Mouse (Mus musculus) lung, embryonic 16.5 days (tissue): ENCODE measurements around the gene Nek5. TPM values are rescaled to one million over a fixed set of nuclear protein-coding genes. Genes with fewer than 3 reads are reported as not detected.

Experiments used
- ATAC-seq: fragments of 200-750 bp; cut with Nextera tagmentation; 2 replicates; pipeline ENCODE4 v1.8.0; 2017; ENCODE audit warnings: low read depth, mild to moderate bottlenecking, moderate library complexity
- H3K27ac ChIP-seq: fragments of 300-500 bp; sonication (generic); 2 replicates; pipeline ENCODE4 v1.5.1; 2014; ENCODE audit warnings: mild to moderate bottlenecking, control low read depth, low read length
- H3K27me3 ChIP-seq: fragments of 300-500 bp; sonication (generic); 2 replicates; pipeline ENCODE4 v1.6.1; 2014; ENCODE audit warnings: low read depth, low read length, mixed read lengths; ENCODE audit not compliant: control insufficient read depth, insufficient read depth
- H3K36me3 ChIP-seq: fragments of 300-500 bp; sonication (generic); 2 replicates; pipeline ENCODE4 v1.6.1; 2014; ENCODE audit warnings: low read length; ENCODE audit not compliant: control insufficient read depth, insufficient read depth
- H3K4me1 ChIP-seq: fragments of 300-500 bp; sonication (generic); replicated peaks from 2 replicates; pipeline ENCODE4 v1.6.1; 2014; ENCODE audit warnings: low read length, mixed read lengths; ENCODE audit not compliant: control insufficient read depth, insufficient read depth
- H3K4me2 ChIP-seq: fragments of 300-500 bp; sonication (generic); 2 replicates; pipeline ENCODE4 v1.6.1; 2014; ENCODE audit warnings: low read depth, low read length, control low read depth
- H3K4me3 ChIP-seq: fragments of 300-500 bp; sonication (generic); 2 replicates; pipeline ENCODE4 v1.5.1; 2014; ENCODE audit warnings: mild to moderate bottlenecking, low read length, control low read depth
- H3K9ac ChIP-seq: fragments of 300-500 bp; sonication (generic); 2 replicates; pipeline ENCODE4 v1.6.1; 2014; ENCODE audit warnings: low read length, control low read depth
- H3K9me3 ChIP-seq: fragments of 300-500 bp; sonication (generic); 2 replicates; pipeline ENCODE4 v1.6.1; 2016; ENCODE audit warnings: low read length; ENCODE audit not compliant: control insufficient read depth
- WGBS: fragments of 180-500 bp; shearing (Covaris S2); extraction: QIAGEN DNeasy Blood & Tissue Kit; methylation state at CpG from one replicate; pipeline ENCODE4 v1.1.7; 2014; 5-methylcytosine and 5-hydroxymethylcytosine counted together
- polyA plus RNA-seq: library from polyadenylated mRNA; unstranded; fragments of >200 nt; fragmentation: Nextera tagmentation; extraction: Ambion mirVana; gene quantifications from 2 replicates; pipeline ENCODE4 v1.2.1, GENCODE M21; 2015

Nek5 gene
- polyA plus RNA-seq, 1 experiment from 2014 or later = 2.0 TPM

GRCm38 (mm10) chr8:22037022-22037421, 87.8 kb downstream of the Nek5 start:
- H3K4me1 ChIP-seq = no peaks in the 10 kb centered on the region
- H3K4me2 ChIP-seq = no peak overlapping the region
- H3K9ac ChIP-seq = no peak overlapping the region
- ATAC-seq = peak; percentile 68
- no peak overlapping the region for H3K4me3 ChIP-seq
- 35% methylated on average over 7 of the region's 7 CpGs for WGBS
- no peaks in the 10 kb centered on the region for H3K9me3 ChIP-seq
- H3K27me3 ChIP-seq = no peaks in the 10 kb centered on the region; the same call in 1 of the 2 replicates
- no peaks in the 10 kb centered on the region for H3K36me3 ChIP-seq
- H3K27ac ChIP-seq = peak overlapping the region; percentile 42

DNA sequence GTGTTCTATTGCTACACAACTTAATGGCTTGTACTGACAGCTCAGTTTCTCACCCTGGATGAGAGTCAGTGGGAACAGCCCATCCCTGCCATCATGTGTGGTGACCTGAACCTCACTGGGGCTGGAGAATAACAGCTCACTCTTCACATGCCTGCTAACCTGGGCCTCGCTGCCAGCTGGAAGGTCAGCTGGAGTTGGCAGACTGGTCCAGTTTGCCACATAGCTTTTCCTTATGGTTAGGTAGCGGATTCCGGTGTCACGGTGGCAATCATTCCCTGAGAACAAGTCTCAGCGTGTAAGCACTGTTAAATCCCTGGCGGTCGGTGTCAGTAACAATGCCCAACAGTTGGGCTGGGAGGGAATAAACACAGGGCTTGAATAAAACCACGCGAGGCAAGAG, 88.7 kb downstream of the Nek5 start:
- WGBS = 91% methylated on average over 9 of the region's 9 CpGs
- no peak for ATAC-seq
- no peaks in the 10 kb centered on the region for H3K4me1 ChIP-seq

GRCm38 (mm10) chr8:22030990-22031389, 93.9 kb downstream of the Nek5 start:
- no peak overlapping the region for H3K27ac ChIP-seq
- H3K36me3 ChIP-seq = no peaks in the 10 kb centered on the region
- H3K4me2 ChIP-seq = no peak overlapping the region
- no peak for ATAC-seq
- no peaks in the 10 kb centered on the region for H3K27me3 ChIP-seq
- H3K9me3 ChIP-seq = no peaks in the 10 kb centered on the region
- no peaks in the 10 kb centered on the region for H3K4me1 ChIP-seq
- WGBS = 54% methylated on average over 3 of the region's 3 CpGs
- H3K9ac ChIP-seq = no peak overlapping the region
- no peak overlapping the region for H3K4me3 ChIP-seq

More for the DNA sequence above, 88.7 kb downstream of the Nek5 start:
- no peaks in the 10 kb centered on the region; the same call in 1 of the 2 replicates for H3K27me3 ChIP-seq
- H3K9ac ChIP-seq = no peak overlapping the region
- H3K27ac ChIP-seq = no peak overlapping the region
- no peaks in the 10 kb centered on the region for H3K36me3 ChIP-seq
- H3K9me3 ChIP-seq = no peaks in the 10 kb centered on the region
- H3K4me3 ChIP-seq = no peak overlapping the region
- H3K4me2 ChIP-seq = no peak overlapping the region

- H3K4me2 ChIP-seq = no peak overlapping the region
- H3K27me3 ChIP-seq = no peaks in the 10 kb centered on the region
- H3K4me1 ChIP-seq = no peaks in the 10 kb centered on the region
- H3K9me3 ChIP-seq = no peaks in the 10 kb centered on the region
- no peak overlapping the region for H3K27ac ChIP-seq
- no peak overlapping the region for H3K4me3 ChIP-seq
- H3K9ac ChIP-seq = no peak overlapping the region
- 82% methylated on average over 3 of the region's 3 CpGs for WGBS
- ATAC-seq = no peak
- no peaks in the 10 kb centered on the region for H3K36me3 ChIP-seq
Measured at GRCm38 (mm10) chr8:22028973-22029372, 95.9 kb downstream of the Nek5 start.

- H3K9me3 ChIP-seq = no peaks in the 10 kb centered on the region
- H3K9ac ChIP-seq = no peak overlapping the region
- H3K36me3 ChIP-seq = no peaks in the 10 kb centered on the region
- peak; percentile 57; the same call in 1 of the 2 replicates for ATAC-seq
- no peak overlapping the region for H3K4me3 ChIP-seq
- H3K27ac ChIP-seq = 0 out of 2 replicates have a peak overlapping the region, but pooled peaks have one; percentile 25
- H3K4me1 ChIP-seq = no peaks in the 10 kb centered on the region
- no peaks in the 10 kb centered on the region for H3K27me3 ChIP-seq
- no peak overlapping the region for H3K4me2 ChIP-seq
- 45% methylated on average over 4 of the region's 4 CpGs for WGBS
Measured at GRCm38 (mm10) chr8:22025241-22025640, 99.6 kb downstream of the Nek5 start.

Other genes starting within 250 kb of the Nek5 start
- gene Defb9, start 239.6 kb downstream of the Nek5 start, polyA plus RNA-seq = not detected in 2 replicates
- gene Defb11, start 218.6 kb downstream of the Nek5 start, polyA plus RNA-seq = not detected in 2 replicates
- gene Defb15, start 192.3 kb downstream of the Nek5 start, polyA plus RNA-seq = not detected in 2 replicates
- not detected in 2 replicates for gene Defb35, start 186.7 kb downstream of the Nek5 start, polyA plus RNA-seq
- gene Defb13, start 178.3 kb downstream of the Nek5 start, polyA plus RNA-seq = not detected in 2 replicates
- not detected in 2 replicates for gene Fam90a1a, start 166.3 kb downstream of the Nek5 start, polyA plus RNA-seq
- gene Ccdc70, start 155.3 kb downstream of the Nek5 start, polyA plus RNA-seq = not detected in 2 replicates
- 2.6 and 3.0 TPM in 2 replicates for gene Atp7b, start 64.7 kb downstream of the Nek5 start, polyA plus RNA-seq
- 27.9 and 30.1 TPM in 2 replicates for gene Alg11, start 64.3 kb downstream of the Nek5 start, polyA plus RNA-seq
- 5.1 and 5.6 TPM in 2 replicates for gene Nek3, start 41.4 kb upstream of the Nek5 start, polyA plus RNA-seq
- 55.0 and 55.5 TPM in 2 replicates for gene Ckap2, start 60.8 kb upstream of the Nek5 start, polyA plus RNA-seq
- gene Vps36, start 67.8 kb upstream of the Nek5 start, polyA plus RNA-seq = 47.0 and 47.3 TPM in 2 replicates
- 34.4 and 35.0 TPM in 2 replicates for gene Thsd1, start 102.3 kb upstream of the Nek5 start, polyA plus RNA-seq
- not detected in 2 replicates for gene Tpte, start 158.4 kb upstream of the Nek5 start, polyA plus RNA-seq